Mouse (Mus musculus) midbrain, embryonic 12.5 days (tissue): ENCODE data around the gene Tor1aip2. TPM values are rescaled to one million over a fixed set of nuclear protein-coding genes. Genes with fewer than 3 reads are reported as not detected.

Source experiments
- ATAC-seq: fragments of 200-750 bp; cut with Nextera tagmentation; 2 replicates; pipeline ENCODE4 v1.8.0; 2017; ENCODE audit warnings: low read depth, moderate TSS enrichment, moderate library complexity; ENCODE audit not compliant: low FRiP score
- H3K27ac ChIP-seq: fragments of 300-500 bp; sonication (generic); replicated peaks from 2 replicates; pipeline ENCODE4 v1.5.1; 2016; ENCODE audit warnings: mild to moderate bottlenecking
- H3K27me3 ChIP-seq: fragments of 300-500 bp; sonication (generic); 2 replicates; pipeline ENCODE4 v1.6.1; 2016; ENCODE audit warnings: mild to moderate bottlenecking
- H3K36me3 ChIP-seq: fragments of 300-500 bp; sonication (generic); 2 replicates; pipeline ENCODE4 v1.6.1; 2016
- H3K4me1 ChIP-seq: fragments of 300-500 bp; sonication (generic); 2 replicates; pipeline ENCODE4 v1.6.1; 2016
- H3K4me2 ChIP-seq: fragments of 300-500 bp; sonication (generic); replicated peaks from 2 replicates; pipeline ENCODE4 v1.6.1; 2016; ENCODE audit warnings: mild to moderate bottlenecking, moderate library complexity
- H3K4me3 ChIP-seq: fragments of 300-500 bp; sonication (generic); 2 replicates; pipeline ENCODE4 v1.5.1; 2016; ENCODE audit warnings: mild to moderate bottlenecking
- H3K9ac ChIP-seq: fragments of 300-500 bp; sonication (generic); replicated peaks from 2 replicates; pipeline ENCODE4 v1.6.1; 2016; ENCODE audit warnings: mild to moderate bottlenecking, moderate library complexity
- H3K9me3 ChIP-seq: fragments of 300-500 bp; sonication (generic); 2 replicates; pipeline ENCODE4 v1.6.1; 2016; ENCODE audit warnings: mild to moderate bottlenecking
- WGBS: fragments of 180-500 bp; shearing (Covaris S2); methylation state at CpG from one replicate; pipeline ENCODE4 v1.1.7; 2016; 5-methylcytosine and 5-hydroxymethylcytosine counted together
- polyA plus RNA-seq: library from polyadenylated mRNA; unstranded; fragments of >200 nt; fragmentation: Nextera tagmentation; extraction: Ambion mirVana; gene quantifications from 2 replicates; pipeline ENCODE4 v1.2.1, GENCODE M21; 2016

The Tor1aip2 gene
- polyA plus RNA-seq, 1 experiment from 2014 or later, result 95.6 TPM

DNA sequence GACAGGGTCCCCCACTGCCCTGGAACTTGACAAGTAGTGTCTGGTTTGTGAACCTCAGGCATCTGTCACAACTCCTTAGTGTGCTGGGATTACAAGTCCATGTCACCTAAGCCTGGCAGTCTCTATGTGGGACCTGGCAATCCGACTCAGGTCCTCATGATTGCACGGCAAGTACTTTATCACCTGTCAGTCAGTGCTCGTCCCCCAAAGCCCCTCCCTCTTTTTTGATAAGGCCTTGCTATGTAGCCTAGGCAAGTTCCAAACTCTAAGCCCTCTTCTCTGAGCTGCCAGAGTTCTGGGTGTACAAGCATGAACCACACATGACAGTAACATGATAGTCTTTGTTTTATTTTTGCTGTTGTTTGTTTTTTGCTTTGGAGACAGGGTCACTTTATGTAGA, 81.6 kb downstream of the Tor1aip2 start:
- Histone ChIP-seq H3K4me2 (no peak overlapping the region), H3K9ac (no peak overlapping the region), H3K4me1 (peaks cover 12% of the 10 kb centered on the region), H3K4me3 (no peak overlapping the region), H3K27me3 (no peaks in the 10 kb centered on the region), H3K27ac (no peak overlapping the region), H3K36me3 (no peaks in the 10 kb centered on the region), H3K9me3 (no peaks in the 10 kb centered on the region)
- ATAC-seq, result no peak
- 75% methylated on average over 3 of the region's 3 CpGs for WGBS

Other genes starting within 250 kb of the Tor1aip2 start
- 18.5 and 19.8 TPM in 2 replicates for gene Qsox1, start 222.5 kb upstream of the Tor1aip2 start, polyA plus RNA-seq
- gene Cep350, start 62.1 kb upstream of the Tor1aip2 start, polyA plus RNA-seq, result 12.7 and 16.3 TPM in 2 replicates
- gene Tor1aip1, start 1.1 kb downstream of the Tor1aip2 start, polyA plus RNA-seq, result 37.6 and 41.3 TPM in 2 replicates
- 14.5 and 14.9 TPM in 2 replicates for gene Fam163a, start 169.6 kb downstream of the Tor1aip2 start, polyA plus RNA-seq